Mouse (Mus musculus): ENCODE results near the gene Atp5s.

DNA sequence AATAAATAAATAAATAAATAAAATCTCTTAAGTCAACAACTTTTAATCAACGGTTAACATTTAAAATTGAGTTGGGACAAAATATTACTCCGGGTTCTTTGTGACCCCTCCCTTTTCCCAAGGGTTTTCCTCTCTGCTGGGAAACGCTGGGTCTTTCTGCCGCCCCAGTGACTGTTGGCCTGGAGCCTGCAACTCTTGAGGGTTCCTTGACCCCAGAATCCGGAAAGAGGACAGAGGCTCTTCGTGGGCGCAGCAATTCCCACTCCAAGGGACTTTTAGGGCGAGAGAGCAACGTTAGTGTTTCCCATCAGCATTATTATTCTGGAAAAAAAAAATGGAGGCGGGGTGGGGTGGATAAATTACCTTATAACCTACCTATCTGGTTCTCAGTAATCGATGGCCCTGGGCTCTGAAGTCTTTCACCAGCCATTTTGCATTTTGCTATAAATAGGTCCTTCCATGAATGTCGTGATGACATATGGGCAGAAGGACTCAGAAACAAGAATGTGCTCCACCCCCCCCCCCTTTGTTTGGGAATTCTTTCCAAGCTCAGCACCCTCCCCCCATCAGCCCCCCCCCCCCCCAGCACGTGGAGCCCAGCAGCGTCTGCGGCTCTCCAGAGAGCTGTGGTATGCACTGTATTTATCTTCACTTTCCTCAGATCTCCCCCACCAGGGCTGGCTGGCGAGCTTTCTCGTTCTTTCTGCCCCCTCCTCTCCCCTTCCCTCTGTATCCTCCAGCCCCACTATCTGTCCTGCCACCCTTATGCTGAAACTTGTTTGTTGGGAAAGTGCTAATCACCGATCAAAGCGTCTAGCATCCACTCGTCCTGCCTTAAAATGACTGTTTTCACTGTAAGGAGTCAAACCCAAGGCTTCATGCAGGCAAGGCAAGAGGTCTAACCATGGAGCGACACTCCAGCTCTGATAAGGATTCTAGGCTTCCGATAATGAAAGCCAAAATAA lies 33.8 kb downstream of the Atp5s start:
- TF ChIP-seq CTCF (IDR thresholded peaks at IDR 0.05; ENCODE audit: low read depth, low read length) = no peak
- no peak for TF ChIP-seq TAL1 (conservative IDR thresholded peaks at IDR 0.05; ENCODE audit: low read depth, low read length)
- TF ChIP-seq GATA1 (IDR thresholded peaks at IDR 0.05; ENCODE audit: borderline replicate concordance, low read length) = no peak
